Mouse (Mus musculus) heart, postnatal 4 days (tissue): ENCODE data around the gene Gm10340. TPM values are rescaled to one million over a fixed set of nuclear protein-coding genes. Genes with fewer than 3 reads are reported as not detected.
A peak's percentile ranks its signal among the peaks of the same experiment; 100 is the strongest.
"Not testable (repeated sequence)": the region's sequence is repeated elsewhere in the genome, so short reads cannot be mapped to it uniquely, and the experiment has no call there.

Experiments
- DNase-seq: peaks from one replicate; pipeline ENCODE4 v3.0.0; 2021
- total RNA-seq, 2 experiments: library from RNA; stranded (reverse); gene quantifications; 2 replicates each; pipeline ENCODE4 v1.2.3; 2021

The Gm10340 gene
- total RNA-seq, result not detected

DNA sequence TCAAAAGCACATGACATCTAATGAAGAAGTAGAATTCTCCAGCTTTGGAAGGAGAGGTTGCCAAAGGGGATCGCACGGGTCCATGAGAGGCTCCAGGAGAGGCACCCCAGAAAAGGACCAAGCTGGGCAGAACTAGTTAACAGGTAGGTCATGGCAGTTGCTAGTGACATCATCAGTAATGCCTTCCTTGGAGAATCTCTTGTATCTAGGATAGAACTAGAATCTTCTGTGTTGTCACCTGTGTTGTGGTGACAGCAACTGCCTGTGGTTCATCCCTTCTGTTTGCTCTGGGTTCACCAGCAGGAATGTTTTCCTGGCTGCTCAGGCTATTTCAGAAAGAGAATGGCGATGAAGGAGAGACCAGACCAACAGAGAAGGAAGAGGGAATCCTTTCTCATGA is at the start of gene Gm10340:
Gene Gm10340, plus strand, starts transcription at position 301 of the 400 bp plus-strand sequence.
- DNase-seq, result not testable (repeated sequence)

GRCm38 (mm10) chr14:3116051-3116450 is 17.7 kb upstream of the Gm10340 start:
- DNase-seq, result peak; percentile 19

GRCm38 (mm10) chr14:3187955-3188354 is 54.2 kb downstream of the Gm10340 start, which contains the start of gene Gm5795:
TSS of gene Gm5795 (plus strand) at chr14:3188255.
- DNase-seq, result not testable (repeated sequence)

Other genes with a start within 250 kb of the Gm10340 start
- not detected for gene Gm2888, start 104.0 kb upstream of the Gm10340 start, total RNA-seq
- under 1 TPM; 0.71 to 0.79 TPM for gene Gm2897, start 84.7 kb upstream of the Gm10340 start, total RNA-seq
- not detected for gene Gm5795, start 54.3 kb downstream of the Gm10340 start, total RNA-seq
- gene D830030K20Rik, start 74.5 kb downstream of the Gm10340 start, total RNA-seq, result 1 to 10 TPM; 1.6 to 3.8 TPM
- gene Gm2956, start 198.6 kb downstream of the Gm10340 start, total RNA-seq, result under 1 TPM; 0.52 to 0.86 TPM